Mouse (Mus musculus) adrenal gland, postnatal 10 days (tissue): ENCODE measurements around the gene Eif5. TPM values are rescaled to one million over a fixed set of nuclear protein-coding genes. Genes with fewer than 3 reads are reported as not detected.
"Not testable (repeated sequence)": the region's sequence is repeated elsewhere in the genome, so short reads cannot be mapped to it uniquely, and the experiment has no call there.

ENCODE experiments used
- DNase-seq: peaks from one replicate; pipeline ENCODE4 v3.0.0; 2021; ENCODE audit warnings: mixed read lengths
- total RNA-seq, 2 experiments: library from RNA; stranded (reverse); gene quantifications; 2 replicates each; pipeline ENCODE4 v1.2.3; 2021

Gene Eif5
- total RNA-seq, 2 experiments from 2014 or later = 300 to 322 TPM

DNA sequence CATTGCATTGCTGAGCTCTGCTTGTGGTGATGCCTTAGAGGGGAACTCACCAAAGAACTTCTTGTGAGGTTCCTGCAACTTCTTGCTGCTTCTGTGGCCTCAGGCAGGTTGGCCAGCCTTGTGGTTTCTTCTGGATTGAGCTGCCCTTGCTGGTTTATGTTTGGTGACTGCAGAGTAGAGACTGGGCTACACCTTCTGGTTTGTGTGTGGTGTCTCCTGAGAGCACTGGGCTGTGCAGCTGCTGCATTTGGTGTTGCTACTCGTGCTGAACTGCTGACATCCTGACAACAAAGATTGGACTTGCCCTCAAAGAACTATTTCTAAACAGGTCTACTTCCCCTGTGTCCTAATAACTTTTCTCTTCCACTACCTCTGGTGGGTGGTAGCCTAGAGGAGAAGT is 13.3 kb upstream of the Eif5 start:
- DNase-seq = no peak

DNA sequence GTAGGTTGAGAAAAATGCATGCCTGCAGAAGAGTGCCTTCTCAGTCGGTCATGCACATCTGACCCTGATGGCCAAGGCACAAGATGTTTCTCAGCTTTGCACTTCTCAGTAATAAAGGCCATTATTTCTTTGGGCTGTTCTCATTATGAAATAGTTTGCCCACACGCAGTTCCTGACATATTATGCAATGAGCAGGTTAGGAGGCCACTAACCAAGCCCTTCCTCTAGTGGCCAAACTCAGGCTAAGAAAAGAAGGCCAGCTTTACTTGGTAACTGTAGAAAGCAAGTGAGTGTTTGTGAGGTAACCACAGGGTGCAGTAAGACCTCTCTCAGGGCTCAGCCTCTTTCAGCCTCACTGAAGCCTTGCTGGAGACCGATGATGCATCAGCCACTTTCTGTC is 12.9 kb upstream of the Eif5 start:
- no peak for DNase-seq

DNA sequence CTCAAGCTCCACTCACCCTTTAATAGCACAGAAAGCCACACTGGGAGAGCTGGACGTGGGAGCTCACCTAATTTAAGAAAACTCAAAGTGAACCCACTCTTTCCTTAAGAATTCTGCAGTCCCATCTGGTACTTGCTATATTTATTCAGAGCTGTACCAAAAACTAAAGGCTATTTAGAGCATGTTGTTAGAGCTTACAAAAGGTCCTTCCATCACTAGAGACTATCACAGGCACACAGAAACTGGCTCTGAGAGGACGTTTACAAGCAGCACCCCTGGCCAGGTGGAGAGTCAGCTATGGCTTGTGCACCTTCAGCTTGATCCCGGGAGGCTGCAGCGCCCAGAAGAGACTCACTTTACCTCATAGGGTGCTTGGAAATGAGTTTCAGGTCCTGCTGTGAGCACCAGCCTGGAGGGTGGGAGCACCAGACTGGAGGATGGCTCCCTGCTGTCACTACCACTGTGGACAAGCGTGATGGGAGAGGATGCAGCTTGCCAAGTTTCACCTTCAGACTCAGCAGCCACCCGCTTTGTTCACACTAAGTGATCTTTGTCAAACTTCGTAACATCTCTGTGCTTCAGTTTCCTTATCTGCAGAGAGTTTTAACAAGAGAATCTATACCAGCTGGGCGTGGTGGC is 10.1 kb upstream of the Eif5 start:
- no peak for DNase-seq

DNA sequence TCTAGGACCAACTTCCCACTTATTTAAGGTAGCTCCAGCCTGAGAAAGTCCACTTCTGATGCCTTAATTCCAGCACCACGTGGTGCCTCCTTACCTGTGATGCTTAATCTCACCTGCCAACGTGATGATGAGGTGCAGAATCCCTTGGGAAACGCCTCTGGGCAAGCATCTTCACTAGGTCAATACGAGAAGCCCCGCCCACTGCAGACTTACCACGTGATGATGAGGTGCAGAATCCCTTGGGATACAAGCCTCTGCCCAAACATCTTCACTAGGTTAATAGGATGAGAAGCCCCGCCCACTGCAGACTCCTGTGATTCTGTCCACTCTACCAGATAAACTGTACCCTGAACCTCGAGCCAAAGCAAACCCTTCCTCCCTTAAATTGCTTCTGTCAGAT is 8.6 kb upstream of the Eif5 start:
- DNase-seq = no peak

DNA sequence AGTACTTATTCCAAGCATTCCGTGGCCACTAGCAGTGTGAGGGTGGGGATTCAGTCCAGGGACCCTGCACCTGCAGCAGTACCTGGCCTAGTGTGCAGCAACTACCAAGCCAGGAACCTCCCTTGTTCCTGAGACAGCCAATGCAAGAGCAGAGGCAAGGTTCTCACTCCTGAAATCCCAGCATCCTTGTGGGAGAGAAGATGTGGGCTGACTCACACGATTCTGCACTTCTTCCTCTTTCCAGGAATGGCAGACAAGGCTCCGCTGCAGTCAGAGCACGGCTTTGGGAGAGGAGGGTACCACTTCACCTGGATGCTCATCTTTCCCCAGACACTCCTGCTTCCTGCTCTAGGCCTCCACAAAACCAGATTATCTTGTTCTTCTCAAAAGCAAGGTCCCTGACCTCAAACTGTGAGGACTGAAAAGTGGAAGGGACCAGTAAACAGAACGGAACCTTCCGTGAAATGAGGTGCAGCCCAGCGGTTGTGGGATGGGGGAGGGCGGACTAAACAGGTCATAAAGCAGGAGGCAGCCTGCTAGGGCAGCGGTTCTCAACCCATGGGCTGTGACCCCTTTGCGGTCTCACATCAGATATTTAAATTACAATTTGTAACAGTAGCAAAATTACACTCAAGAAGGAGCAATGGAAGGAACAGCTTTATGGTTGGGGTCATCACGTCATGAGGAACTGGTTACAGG is 4.6 kb upstream of the Eif5 start:
- no peak for DNase-seq

DNA sequence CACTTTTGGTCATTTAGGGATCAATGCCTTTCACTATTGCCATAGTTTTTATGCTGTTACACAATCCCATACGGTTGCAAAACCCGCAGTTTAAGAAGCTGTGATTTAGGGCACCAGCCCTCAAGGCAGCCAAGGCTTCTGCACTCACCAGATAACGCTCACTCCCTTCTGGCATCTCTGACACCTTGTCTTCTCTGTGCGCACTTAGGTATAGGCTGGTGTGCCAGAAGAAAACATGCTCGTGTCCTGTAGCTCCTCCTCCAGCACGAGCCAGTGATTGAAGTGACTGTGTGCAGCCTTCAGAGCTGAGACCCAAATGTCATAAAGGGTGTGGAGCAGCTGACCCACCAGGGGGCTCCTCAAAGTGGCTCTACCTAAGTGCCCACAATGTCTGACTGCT is 2.5 kb upstream of the Eif5 start:
- DNase-seq = peak; percentile 27

DNA sequence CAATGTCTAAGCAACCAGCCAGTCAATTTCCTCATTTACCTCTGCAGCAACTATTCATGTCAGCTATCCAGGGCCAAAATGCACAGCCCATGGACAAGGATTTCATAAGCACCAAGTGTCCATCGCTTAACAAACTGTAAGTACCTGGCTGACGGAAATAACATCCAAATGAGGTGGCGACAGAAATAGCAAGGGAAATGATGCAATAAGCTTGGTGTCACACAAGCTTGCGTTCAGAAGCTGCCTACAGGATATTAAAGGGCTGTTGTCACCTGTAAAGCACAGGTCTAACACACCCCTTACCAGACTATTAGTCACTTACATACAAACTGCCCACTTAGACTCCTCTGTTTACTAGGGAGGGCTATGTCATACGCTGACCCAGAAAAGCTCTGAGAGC is 2.1 kb upstream of the Eif5 start:
- DNase-seq = no peak

DNA sequence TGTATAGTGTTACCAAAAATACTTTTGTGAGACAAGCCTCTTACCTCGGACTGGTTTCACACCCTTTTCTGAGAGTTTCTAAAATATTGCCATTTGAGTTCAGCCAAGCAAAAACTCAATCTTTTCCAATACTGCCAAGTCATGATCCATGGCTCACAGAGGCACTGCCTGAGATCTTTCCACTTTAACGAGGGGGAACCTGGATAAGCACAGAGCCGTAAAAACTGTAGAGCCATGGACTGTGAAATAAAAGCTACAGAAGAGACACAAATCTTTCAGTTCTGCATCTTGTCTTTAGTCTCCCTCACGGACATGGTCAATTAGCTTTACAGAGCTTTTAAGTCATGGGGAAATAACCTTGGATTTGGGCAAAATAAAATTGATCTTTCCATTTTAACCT is 1.1 kb upstream of the Eif5 start:
- no peak for DNase-seq

DNA sequence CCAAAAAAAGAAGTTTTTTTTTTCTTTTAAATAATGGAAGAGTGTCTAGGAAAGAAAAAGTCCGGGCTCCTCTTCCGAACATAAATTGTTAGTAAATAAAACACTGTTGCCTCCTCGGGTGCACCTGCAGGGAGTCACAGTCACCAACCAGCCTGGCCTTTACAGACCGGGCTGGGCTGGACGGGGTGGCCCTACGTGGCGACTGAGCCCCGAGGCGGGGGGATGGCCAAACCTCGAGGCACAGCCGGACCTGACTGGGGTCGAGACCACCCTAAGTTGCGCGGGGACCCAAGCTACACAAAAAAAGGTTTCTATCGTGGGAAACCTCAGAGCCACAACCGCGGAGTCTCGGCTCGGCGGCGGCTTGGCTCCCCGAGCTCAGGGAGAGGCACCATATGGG is 475 bp upstream of the Eif5 start:
- DNase-seq = peak; percentile 70

DNA sequence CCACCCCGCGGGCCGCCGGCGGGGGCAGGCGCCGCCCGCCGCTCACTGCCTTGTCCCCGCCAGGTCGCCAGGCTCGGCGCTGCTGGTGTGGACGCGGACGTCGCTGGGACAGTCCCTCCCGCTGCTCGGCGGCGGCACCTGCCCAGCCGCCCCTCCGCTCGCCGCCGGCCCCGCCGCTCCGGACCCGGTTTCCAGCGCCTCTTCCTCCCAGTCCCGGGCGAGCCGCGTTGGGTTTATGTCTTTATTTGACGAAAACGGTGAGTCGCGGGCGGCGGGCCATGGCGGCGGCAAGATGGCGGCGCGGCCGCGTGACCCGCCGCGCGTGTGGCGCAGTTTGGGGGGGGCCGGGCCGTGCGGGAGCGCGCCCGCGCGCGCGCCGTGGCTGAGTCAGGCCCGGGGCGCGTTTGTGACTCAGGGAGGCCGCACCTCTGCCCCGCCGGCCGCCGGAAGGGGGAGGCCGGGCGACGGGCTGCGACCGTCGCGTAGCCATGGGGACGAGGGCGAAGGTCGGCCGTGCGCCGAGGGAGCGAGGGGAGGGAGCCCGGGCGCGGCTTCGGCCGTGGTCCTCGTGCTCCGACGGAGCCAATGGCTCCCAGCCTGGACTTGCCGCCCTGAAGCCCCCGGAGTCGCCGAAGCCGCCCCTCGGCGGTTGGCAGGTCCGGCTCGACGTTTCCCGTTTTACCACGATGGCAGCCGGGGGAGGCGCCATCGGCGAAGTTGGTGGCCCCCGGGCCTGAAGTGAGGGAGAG is 650 bp downstream of the Eif5 start:
- peak; percentile 92 for DNase-seq

DNA sequence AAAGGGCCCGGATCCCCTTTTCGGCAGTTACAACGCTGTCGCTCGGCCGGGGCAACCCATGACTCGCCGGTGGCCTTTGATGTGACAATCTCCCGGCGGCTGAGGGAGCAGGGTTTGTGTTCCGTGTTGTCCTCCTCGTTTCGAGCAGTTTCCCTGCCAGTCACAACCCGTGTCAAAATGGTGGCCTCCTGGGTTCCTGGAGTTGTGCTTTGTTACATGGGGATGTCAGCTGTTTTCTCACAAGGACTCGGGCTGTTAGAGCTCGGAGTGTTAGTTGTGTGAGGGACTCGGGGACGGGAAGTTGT is 1.2 kb downstream of the Eif5 start:
- no peak for DNase-seq

DNA sequence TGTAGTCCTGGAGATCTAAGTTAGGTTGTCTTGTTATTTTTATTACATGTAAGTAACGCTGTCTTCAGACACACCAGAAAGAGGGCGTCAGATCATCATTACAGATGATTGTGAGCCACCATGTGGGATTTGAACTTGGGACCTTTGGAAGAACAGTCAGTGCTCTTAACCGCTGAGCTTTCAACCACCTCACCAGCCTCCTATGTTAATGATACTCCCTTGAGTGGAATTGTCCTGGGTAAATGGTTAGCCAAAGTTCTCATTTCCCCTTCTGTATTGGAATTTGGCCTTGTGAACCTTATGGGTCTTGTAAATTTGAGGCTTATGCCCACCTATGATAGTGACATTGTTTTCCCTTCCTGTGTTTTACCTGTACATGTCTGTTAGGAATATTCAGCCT is 9.3 kb downstream of the Eif5 start:
- no peak for DNase-seq

DNA sequence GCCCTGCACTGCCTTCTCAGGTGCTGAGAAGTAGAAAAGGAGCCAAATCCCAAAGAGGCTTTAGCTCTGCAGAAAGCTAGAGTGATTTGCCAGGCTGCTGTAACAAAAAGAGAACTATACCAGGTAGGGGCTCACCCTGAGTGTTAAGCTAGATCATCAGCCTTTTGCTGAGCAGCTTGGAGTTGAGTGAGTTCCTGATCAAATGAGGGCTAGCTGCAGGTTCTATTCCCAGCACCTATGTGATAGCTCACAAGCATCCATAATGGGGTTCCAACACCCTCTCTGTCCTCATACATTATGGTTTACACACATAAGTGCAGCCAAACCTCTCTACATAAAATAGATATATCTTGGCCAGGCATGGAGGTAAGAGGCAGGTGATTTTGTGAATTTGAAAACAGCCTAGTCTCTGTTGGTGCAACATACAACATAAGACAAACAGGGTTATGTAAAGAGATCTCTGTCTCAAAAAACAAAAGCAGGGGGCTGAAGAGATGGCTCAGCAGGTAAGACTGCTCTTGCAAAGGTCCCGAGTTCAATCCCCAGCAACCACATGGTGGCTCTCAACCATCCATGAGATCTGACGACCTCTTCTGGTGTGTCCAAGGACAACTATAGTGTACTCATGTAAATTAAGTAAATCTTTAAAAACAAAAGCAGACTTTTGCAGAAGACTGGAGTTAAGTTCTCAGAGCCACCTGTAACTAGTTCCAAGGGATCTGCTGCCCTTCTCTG is 10.9 kb downstream of the Eif5 start:
- no peak for DNase-seq

DNA sequence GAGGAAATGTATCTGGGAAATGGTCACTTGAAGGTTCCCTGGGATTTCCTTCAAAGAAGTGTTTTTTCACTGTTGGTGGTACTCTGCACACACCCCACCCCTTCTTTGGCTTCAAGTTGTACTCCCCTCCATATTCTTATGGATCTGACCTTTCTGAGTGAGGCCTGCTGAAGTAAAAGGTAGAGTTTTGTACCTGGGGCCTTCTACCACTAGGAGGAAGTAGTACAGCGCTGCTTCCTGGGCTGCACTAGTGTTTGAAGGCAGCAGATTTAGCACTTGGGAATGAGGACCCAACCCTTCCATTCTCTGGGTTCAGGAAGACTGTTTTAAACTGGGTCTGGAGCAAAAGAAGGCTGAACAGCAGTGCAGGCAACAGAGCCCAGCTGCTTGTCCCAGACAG is 12.9 kb downstream of the Eif5 start:
- DNase-seq = no peak

DNA sequence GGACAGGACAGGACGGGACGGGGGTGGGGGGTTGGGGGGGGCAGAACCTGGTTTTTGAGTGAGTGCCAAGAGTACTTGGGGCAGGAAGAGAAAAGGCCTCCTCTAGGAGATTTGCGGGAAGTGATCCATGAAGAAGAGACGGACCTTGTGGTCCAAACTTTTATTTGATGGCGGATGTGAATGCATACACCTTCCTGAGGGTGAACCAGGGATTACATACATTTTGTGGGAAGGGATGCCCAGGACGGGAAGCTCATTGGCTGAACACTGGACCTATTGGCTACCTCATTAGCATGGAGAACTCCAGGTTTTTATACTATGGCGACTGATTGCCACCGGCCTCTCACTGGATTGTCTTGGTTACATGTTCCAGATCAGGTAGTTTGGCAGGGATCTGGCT is 14.5 kb downstream of the Eif5 start:
- DNase-seq = no peak

DNA sequence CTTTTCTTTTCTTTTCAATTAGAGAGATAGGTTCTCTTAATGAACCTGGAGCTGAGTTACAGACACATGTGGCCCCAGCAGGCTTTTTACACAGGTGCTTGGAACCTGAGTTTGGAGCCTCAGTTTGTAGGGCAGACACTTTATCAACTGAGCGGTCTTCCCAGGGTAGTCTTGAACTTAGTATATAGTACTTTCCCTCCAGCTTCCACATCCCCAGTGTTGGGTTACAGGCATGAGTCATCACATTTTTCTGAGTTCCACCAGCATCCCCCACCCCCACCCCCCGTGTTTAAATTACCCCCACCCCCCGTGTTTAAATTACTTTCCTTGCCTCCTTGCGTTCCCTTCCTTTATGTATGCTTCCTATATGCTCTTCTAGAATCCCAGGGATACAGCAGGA is 17.5 kb downstream of the Eif5 start:
- DNase-seq = no peak

DNA sequence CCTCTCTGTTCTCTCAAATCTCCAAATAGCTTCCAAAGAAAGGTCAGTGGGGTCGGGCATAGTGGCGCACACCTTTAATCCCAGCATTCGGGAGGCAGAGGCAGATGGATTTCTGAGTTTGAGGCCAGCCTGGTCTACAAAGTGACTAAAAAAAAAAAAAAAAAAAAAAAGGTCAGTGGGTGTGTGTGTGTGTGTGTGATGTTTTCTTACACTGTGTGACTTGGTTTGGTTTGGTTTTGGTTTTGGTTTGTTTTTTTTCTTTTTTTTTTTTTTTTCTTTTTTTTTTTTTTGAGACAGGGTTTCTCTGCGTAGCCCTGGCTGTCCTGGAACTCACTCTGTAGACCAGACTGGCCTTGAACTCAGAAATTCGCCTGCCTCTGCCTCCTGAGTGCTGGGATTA is 18.1 kb downstream of the Eif5 start:
- not testable (repeated sequence) for DNase-seq

DNA sequence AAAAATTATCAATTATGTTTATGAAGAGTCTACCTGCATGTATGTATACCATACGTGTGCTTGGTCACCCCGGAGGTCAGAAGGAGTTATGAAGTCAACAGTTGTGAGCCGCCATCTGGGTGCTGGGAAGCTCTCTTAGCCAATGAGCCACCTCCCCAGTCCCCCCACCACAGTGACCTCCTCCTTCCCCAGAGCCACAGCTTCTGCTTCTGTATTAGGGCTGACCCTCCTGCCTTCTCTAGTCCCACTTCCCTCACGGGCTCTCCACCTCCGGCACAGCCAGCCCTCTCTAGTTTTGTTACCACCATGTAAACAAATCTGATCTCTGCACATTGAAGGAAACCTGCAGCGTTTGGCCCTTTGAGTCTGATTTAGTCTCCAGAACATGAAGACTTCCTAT is 19.7 kb downstream of the Eif5 start:
- no peak for DNase-seq

DNA sequence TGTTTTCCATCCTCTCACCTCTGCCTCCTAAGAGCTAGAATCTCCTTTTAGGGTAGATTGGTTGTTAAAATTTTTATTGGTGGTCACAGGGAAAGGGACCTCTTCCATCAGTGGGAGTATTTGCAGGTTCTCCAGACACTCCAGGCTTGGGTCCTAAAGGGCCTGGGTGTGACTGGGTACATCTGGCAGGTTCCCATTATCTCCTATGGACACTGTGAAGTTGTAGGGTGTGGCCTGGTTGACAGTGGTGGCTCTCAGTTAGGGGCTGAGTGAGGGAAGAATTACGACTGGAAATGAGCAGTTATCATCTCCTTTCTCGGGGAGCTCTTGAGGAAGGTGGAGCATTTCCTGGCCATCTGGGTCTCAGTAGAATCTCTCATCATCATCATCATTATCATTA is 20.8 kb downstream of the Eif5 start:
- no peak for DNase-seq

DNA sequence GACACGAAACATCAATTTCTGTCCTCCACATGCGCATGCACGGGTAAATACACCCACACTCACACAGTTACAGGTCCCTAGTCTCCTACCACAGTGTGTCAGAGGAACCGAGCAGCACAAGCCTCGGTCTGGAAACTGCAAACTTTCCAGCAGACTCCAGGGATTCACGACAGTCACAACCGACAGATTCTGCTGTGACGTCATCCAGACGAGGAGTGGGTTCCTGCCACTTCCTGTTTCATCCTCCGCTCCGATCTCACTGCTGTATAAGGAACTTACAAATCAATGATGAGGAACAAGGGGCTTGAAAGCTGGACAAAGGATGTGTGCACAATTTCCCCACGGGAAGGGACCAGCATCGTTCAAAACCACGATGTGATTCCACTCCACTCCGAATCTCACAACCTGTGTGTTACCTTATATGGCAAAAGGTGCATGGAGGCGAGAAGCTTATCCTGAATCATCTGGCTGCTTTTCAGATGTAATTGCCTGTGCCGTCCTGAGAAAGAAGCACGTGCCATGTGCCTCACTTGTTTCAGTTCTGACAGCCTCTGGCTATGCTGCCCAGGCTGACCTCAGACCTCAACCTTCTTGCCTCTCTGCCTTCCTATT is 21.9 kb downstream of the Eif5 start:
- no peak for DNase-seq

DNA sequence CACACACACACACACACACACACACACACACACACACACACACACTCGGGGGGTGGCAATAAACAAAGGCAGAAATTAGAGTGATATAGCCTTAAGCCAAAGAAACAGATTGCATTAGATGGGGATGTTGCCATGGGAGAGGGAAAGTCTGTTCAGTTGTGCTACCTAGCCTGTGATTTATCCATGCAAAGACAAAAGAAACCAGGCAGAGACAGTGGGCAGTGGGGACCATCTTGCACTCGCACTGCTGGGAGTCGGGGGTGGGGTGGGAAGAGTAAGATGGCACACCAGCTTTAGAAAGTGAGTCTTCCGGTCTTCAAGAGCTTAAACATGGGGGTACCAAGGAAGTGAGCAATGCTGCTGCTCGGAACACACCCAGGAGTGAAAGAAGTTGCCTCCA is 22.5 kb downstream of the Eif5 start:
- DNase-seq = no peak

DNA sequence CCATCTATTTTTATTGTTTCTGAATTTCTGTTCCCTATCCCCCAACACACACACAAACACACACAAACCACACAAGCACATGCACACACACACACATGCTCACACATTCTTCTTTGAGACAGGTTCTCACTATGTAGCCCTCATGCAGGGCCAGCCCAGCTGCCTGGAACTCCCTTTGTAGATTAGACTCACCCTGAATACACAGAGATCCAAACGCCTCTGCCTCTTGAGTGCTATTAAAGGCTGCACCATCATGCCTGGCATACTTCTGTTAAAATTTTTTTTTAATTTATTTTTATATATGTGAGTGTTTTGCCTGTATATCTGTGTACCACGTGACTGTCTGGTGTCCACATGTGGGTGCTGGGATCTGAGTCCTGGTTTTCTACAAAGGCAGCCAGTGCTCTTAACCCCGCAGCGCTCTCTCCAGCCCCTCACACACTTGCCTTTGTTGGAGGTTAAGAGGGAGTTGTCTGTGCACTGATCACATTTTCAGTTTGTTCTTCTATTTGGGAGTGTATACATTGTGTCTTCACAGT is 24.5 kb downstream of the Eif5 start:
- no peak for DNase-seq
